Mouse (Mus musculus) stomach, postnatal 0 days (tissue): ENCODE results near the gene Fbxw7.

Experiments
- CTCF ChIP-seq: IDR thresholded peaks from 2 replicates; pipeline ENCODE4 v1.5.1; 2016; ENCODE audit warnings: antibody characterized with exemption, low read depth, mild to moderate bottlenecking, moderate library complexity
- EP300 ChIP-seq: optimal IDR thresholded peaks from 2 replicates; pipeline ENCODE3; 2016; ENCODE audit warnings: antibody characterized with exemption

DNA sequence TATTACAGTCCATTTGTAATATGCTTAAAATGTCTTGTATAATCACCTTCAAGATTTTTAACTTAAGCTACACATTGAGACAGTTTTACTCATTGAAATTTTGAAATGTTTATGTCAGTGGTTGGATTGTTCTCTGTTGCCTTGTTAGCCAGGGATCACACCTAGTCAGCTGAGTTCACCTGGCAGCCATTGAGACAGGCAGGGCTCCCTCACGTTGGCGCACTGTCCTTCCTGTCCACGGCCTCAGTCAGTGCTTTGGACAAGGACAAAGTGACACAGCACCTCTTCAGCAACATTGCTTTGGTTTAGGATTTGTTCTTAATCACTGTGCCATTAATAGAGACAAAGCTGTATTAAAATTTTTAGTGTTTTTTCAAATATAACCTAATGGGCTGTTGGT, 114.1 kb downstream of the Fbxw7 start:
- TF ChIP-seq EP300 = no peak
- TF ChIP-seq CTCF = no peak
